Mouse (Mus musculus) common myeloid progenitor, adult 5-6 weeks (primary cell): Measurements from ENCODE around the gene Appbp2. TPM values are rescaled to one million over a fixed set of nuclear protein-coding genes. Genes with fewer than 3 reads are reported as not detected.
A peak's percentile ranks its signal among the peaks of the same experiment; 100 is the strongest.

Experiments
- ATAC-seq: replicated peaks from 2 replicates; pipeline ENCODE4 v1.8.0; 2016; ENCODE audit warnings: low read depth, mild to moderate bottlenecking, moderate TSS enrichment, inconsistent platforms; ENCODE audit not compliant: poor library complexity, severe bottlenecking
- total RNA-seq: library from RNA; stranded (forward); fragments of 200-1000, 187-1606 nt; gene quantifications from 2 replicates; pipeline ENCODE4 v1.2.3, GENCODE M21; 2017

The Appbp2 gene
- 28.9 and 39.4 TPM in 2 replicates for total RNA-seq

DNA sequence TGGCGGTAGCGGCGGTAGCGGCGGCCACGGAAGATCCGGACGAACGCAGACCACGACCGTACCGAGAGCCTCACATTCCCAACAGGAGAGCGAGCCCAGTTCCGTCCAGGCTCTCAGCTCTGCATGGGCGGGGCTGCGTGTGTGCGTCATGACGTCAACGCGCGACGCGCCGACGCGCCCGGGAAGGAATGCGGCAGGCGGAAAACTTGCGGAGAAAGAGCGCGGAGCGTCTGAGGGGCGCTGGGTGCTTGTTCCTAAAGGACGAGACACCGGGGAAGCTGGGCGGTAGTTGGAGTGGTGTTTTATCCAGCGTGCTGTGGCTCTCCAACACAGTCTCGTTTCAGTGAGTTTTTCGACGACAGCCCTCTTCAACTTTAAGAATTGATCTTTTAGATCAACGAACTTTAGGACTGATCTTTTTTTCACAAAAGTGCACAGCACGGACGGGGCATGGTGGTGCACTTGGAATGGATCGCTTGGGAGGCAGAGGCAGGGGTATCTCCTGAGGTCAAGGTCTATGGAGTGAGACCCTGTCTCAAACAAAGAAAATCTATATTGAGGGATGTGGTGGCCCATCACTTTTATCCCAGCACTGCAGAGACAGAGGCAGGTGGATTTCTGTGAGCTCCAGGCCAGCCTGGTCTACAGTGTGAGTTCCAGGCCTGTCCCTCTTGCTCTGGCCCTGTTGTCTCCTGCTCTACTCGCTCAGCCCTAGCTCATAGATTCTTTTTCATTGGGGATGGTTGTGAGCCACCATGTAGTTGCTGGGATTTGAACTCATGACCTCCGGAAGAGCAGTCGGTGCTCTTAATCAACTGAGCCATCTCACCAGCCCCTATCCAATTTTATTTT lies at the start of gene Appbp2:
Appbp2 (minus strand) TSS at position 141 of the 852 bp plus-strand sequence.
- ATAC-seq = peak; percentile 90

DNA sequence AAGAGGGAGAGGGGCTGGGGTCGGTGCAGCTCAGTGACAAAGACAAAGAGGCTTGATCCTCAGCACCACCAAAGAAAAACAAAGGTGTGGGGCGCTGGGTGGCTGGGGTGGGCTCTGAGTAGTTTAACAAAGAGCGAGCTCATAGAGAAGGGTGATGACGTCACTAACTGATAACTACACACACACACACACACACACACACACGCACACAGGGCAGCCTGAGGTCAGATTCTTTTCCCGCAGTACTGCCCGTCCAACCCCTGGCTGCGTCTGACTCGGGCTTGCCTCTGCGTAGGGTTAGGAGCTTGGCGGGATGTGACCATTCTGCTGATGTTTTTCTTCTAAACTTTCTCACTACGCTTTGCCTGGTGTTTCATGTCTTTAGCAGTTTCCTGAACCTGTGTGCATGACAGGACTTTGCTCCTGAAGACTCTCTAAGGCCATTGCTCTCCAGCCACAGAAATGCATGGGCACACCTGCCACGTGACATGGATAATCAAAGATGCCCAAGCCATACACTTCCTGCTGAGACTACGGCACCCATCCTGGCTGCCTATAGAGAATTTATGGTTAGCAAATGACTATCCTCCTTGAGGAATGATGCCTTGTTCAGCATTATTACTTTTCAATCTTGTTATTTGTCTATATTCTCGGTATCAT lies 46.4 kb upstream of the Appbp2 start:
- no peak for ATAC-seq

DNA sequence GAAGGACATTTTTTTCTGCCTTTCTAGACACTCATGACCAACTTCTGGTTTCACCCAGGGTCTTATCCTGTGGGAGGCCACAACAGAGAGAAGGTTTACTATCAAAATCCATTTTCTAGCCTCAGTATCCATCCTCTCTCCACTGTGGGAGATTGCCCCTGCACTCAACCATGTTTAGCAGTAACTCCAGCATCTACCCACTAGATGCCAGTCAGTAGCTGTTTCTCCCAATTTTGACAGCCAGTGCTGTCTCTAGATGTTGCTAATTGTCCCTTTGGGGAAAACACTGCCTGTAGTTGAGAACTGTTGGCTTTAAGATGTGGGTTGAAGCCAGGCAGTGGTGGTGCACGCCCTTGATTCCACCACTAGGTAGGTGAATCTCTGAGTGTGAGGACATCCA lies 43.2 kb upstream of the Appbp2 start:
- ATAC-seq = no peak

DNA sequence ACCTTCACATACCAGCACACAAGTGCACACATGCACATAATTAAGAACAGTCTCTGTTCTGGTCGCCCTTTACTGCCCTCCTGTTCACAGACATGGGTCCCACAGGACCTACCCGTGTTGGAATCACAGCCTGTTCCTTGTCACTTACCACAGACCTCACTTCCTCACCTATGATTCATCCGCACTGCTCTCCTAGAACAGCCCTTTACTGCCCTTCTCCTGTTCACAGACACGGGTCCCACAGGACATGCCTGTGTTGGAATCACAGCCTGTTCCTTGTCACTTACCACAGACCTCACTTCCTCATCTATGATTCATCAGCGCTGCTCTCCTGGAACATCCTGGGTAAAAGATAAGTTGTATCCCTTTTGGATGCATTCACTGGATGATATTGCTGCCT lies 42.7 kb upstream of the Appbp2 start:
- ATAC-seq = peak; percentile 32; the same call in 1 of the 2 replicates

DNA sequence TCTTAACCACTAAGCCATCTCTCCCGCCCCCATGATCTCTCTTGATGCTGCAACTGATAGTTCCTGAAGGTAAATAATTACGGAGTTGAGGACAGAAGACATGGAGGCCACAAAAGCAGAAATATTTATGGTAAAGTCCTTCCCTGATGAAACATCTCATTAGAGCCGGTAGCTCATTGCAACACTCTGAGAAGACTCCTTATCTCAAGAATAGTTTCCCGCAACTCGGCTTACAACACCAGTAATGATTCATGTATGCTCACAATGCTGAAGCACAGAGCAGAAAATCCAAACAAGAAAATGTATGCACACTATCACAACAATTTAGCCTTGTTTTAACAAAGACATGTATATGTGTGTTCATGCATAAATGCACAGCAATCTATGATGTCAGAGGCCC lies 40.2 kb upstream of the Appbp2 start:
- ATAC-seq = no peak

DNA sequence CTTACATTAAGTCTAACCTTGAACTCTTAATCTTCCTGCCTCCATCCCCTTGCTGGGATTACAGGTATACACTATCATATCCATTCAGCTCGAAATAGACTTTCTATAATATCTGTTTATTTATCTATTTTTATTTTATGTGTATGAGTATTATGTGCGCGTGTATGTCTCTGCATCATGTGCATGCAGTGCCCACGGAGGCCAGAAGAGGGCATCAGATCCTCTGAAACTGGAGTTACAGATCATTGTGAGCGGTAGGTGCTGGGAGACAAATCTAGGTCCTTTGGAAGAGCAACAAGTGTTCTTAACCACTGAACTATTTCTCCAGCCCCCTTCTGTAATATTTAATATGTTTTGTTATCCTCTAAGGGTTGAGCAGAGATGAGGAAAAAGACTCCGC lies 38.4 kb upstream of the Appbp2 start:
- no peak for ATAC-seq

DNA sequence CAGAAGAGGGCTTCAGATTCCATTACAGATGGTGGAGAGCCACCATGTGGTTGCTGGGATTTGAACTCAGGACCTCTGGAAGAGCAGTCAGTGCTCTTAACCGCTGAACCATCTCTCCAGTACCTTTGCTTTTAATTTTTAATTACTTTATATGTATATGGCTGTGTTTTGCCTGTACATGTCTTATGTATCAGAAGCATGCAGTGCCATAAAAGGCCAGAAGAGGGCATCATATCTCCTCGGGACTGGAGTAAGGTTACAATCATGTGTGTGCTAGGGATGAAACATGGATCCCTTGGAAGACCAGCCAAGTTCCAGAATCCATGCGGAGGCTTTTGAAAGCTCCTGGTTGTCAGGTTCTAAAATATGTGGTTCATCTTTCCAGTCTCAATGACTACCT lies 35.7 kb upstream of the Appbp2 start:
- peak; percentile 65; the same call in 1 of the 2 replicates for ATAC-seq

DNA sequence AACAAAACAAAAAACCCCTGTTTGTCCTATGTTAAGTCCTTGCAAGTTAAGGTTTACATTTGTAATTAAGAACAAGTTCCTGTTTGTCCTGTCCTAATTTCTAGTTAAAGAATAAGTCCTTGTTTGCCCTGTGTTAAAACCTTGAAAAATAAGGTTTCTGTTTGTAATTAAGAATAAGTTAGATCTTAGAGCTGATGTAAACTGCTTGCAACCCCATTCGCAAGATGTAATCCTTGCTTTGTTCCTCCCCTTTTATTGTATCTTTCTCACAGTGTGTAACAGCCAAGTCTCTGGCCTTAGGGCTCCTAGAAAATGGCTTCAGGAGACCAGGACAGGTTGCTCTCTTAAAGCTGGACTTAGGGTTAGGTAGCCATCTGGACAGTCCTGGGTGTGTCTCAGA lies 32.5 kb upstream of the Appbp2 start:
- no peak for ATAC-seq

DNA sequence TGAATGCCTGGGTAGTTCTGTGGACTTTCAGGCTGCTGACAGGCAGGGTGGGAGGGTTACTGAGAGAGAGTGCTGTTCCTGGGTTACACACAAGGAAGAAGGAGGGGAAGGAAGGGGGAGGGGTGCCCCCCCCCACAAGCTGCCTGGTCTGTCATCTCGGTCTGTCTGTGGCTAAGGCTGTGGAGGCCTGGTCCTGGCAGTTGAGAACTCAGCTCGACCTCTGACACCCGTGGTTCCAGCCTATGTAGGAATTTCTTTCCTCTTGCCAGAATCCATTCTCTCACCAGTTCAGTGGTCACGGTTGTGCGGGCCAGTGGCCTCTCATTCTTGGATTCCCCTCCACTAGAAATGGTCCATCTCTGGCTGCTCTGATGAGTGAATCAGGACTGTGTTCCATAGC lies 29.7 kb upstream of the Appbp2 start:
- peak; percentile 66; the same call in 1 of the 2 replicates for ATAC-seq

DNA sequence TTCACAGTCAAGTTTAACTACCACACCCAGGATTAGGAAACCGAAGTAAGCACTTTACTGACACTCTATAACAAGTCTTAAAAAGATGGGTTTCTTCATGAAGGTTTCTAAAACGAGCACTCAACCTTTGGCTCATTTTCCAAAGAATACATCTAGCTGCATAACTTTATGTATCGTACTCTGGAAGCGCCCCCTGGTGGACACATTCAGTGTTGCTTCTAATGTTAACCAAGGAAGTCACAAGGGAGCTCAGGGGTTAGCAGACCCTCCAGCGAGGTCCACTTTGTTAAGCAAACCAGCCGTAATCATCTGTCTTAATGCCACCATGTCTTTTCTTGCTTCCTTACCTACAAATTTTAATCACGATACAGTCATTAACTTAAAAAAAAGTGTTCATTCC lies 26.3 kb upstream of the Appbp2 start:
- ATAC-seq = peak; percentile 73

DNA sequence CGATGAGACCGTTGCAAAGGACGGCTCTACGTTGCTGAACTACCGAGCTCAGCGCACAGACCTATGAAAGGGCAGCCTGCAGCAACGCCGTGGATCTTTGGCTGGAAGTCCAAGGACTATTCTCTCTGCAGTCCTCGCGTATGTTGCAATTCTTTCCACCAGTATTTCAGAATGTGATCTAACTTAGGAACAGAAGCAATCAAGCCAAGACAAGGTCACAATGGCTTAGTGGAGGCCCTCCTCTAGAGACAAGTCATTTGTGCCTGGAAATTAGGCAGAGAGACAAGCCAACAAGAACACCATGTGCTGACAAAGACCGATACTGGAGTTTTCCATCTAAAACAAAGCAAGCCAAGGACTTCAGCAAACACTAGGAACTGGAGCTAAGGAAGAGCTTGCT lies 24.0 kb upstream of the Appbp2 start:
- ATAC-seq = no peak

DNA sequence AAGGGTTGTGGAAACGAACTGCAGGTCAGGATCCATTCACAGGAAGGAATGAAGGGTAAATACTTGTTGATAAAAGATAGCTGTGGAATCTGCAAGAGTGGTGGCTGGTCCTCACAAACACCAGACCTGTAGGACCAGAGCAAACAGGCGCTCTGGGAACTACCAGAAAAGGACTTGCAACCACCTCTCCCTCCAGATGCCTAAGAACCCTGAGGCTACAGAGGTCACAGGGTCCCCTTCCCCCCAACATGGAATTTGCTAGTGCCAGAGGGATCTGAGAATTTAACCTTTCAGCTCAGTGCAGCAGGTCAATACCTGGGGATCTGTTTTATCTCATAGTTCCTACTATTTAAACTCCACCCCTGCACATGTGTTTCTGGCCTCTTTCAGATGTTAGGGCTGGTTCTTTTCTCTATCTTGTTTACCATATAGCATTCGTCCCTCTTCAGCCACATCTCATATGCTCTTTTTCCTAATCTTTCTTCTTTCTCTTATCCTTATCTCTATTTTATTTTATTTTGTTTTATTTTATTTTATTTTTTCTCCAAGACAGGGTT lies 20.6 kb upstream of the Appbp2 start:
- ATAC-seq = no peak

DNA sequence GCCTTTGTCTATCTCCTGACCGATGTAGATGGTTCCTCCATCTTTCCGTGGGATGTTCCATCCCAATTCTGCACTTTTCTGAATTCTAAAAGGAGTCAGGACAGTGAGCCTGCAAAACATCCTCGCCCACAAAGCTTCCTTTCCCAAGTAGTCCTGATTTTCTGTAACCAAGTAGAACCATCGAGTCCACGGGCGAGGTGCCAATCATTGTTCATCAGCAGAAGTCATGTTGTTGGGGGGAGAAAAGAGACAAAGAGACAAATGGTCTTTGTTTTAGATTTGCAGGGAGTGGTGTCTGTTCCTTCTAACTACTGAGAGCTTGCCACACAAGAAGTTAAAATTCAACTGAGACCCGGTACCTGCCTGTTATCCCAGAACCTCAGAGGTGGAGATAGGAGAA lies 18.7 kb upstream of the Appbp2 start:
- no peak for ATAC-seq

DNA sequence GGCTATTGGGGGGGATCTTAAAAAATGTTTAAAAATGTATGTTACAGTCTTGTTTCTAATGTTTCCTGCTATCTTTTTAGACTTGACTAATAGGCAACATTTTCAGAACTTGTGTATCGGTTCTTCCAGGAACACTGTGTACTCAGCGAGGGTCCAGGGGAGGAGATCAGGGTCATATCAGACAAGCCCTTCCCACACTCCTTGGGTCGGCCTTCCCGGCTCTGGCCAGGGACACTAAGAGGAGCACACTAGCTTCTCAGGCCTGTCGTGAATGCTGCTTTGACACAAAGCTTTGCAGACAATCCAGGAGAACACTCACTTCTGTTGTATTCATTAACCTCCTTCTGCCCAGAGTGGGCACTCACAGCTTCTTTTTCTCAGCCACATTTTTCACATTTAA lies 18.1 kb upstream of the Appbp2 start:
- no peak for ATAC-seq

DNA sequence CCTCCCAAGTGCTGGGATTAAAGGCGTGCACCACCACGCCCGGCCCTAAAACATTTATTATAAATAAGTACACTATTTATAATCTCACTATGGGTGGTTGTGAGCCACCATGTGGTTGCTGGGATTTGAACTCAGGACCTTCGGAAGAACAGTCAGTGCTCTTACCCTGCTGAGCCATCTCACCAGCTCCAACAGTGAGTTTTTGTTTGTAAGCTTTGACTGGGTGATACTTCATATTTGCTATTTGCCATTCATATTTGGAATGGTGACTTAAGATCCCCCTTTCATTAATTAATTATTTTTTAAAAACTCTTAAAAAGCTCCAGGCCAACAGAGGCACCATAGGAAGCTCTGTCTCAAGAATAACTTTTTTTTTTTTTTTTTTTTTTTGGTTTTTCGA lies 17.0 kb upstream of the Appbp2 start:
- ATAC-seq = no peak

DNA sequence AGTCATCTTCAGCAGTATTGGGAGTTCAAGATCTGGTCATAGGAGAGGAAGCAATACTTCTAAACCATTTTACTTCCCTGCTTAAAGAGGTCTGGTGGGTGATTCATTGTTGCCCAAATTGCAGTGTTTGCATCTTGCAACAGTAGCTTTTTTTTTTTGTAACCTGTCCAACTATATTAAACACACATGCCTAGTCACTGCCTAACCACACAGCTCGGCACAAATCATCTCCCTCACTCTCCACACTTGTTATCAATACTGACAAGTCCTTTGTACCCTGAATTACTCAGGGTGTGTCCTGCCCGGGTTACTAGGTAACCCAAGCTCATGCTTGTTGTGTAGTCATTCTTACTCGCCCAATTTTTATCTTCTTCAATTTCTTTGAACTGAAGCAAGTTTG lies 15.5 kb upstream of the Appbp2 start:
- ATAC-seq = peak; percentile 99

DNA sequence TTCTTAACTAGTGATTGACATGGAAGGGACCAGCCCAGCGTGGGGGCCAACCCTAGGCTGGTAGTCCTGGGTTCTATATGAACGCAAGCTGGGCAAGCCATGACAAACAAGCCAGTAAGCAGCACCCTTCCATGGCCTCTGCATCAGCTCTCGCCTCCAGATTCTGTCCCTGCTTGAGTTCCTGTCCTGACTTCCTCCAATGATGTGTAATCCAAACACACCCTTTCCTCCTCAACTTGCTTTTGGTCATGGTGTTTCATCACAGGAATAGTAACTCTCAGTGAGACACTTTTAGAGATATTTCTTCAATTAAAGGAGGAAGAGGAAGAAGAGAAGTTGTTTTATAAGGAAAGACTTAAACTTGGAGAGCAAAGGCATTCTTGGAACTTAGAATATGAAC lies 14.4 kb upstream of the Appbp2 start:
- no peak for ATAC-seq

DNA sequence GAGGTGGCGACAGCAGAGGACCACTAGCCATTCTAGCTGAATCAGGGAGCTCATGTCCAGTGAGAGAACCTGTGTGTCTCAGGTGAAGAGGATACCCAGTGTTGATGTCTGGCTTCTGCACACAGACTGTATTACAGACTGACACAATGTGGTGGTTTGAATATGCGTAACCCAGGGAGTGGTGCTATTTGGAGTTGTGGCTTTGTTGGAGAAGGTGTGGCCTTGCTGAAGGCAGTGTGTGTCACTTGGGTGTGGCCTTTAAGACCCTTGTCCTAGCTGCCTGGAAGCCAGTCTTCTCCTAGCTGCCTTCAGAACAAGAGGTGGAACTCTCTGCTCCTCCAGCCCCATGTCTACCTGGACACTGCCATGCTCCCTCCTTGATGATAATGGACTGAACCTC lies 13.2 kb upstream of the Appbp2 start:
- ATAC-seq = no peak

DNA sequence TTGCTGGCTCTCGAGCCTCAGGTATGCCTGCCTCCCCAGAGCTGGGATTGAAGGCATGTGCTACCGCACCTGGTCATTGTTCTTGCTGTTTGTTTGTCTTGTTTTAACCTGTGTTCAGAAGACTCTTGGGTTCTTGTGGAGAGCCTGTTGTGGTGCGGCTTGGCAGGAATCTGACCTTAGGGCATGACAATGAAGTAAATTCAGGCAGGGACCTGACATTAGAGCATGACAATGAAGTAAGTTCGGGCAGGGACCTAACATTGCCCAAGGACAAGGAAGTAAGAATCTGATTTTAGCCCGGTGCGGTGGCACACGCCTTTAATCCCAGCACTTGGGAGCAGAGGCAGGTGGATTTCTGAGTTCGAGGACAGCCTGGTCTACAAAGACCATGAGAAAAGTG lies 6.3 kb upstream of the Appbp2 start:
- no peak for ATAC-seq

DNA sequence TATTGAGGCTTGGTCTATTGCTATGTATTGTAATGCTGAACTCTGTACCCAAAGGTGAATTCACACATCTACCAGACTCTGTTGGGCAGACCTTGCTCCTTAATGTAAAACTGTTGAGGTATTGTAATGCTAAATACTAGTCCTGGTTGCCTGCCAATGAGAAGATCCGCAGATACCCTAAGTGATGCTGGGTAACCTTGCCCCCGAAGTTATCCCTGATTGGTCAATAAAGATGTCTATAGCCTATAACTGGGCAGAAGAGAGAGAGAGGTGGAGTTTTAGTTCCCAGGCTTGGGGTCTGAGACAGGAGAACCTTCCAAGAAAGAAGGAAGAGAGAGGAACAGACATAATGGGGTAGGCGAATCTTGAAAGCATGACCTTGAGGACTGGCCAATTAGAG lies 5.3 kb upstream of the Appbp2 start:
- no peak for ATAC-seq

DNA sequence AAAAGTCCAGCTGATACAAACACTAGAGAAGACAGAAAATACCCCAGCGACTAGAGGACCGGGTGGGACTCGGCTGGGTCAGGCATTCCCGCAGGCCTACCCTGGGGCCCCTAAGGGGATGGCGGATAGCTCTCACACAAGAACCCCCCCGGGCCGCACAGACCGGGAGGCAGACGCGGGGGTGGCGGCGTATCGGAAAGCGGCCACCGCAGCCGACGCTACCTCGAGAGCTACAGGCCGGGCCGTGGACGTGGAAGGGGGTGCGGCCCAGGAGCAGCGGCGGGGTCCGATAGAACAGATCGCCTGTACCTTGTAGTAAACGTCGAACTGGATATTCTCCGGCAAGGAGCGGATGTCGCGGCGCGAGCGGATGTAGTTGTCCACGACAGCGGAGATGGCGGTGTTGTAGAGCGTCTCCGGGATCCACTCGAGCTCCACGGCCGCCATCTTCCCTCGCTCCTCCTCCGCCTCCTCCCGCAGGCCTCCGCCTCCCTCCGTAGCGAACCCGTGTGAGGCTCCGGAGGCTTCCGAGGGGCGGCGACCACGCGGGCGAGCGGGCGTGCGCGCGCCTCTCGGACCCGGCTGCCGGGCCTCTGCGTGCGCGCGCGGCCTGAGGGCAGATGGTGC lies 454 bp downstream of the Appbp2 start:
- ATAC-seq = peak; percentile 87
